Mouse (Mus musculus): ENCODE measurements around the gene Adcy7.

GRCm38 (mm10) chr8:88362446-88363150, 90.4 kb downstream of the Adcy7 start:
- TF ChIP-seq CTCF (IDR thresholded peaks at IDR 0.05; ENCODE audit: insufficient read depth, low read depth, low read length): no peak
- TF ChIP-seq POLR2A (IDR thresholded peaks at IDR 0.05; ENCODE audit: insufficient read depth, low read depth, low read length): no peak
